Mouse (Mus musculus) Muller cell, postnatal 12 days (primary cell): Measurements from ENCODE around the gene Rnf113a2.
A peak's percentile ranks its signal among the peaks of the same experiment; 100 is the strongest.

Experiments
- DNase-seq: peaks from one replicate; pipeline ENCODE4 v3.0.0-alpha.2; 2015; ENCODE audit errors: inconsistent ontology term

The Rnf113a2 gene

GRCm38 (mm10) chr12:84416834-84417604 lies at the start of gene Rnf113a2:
Rnf113a2 (plus strand) TSS chr12:84417196.
- peak; percentile 87 for DNase-seq

- DNase-seq: no peak
Observed at GRCm38 (mm10) chr12:84371647-84372046, 45.3 kb upstream of the Rnf113a2 start.

- DNase-seq: no peak
Observed at GRCm38 (mm10) chr12:84373831-84374481, 43.0 kb upstream of the Rnf113a2 start.

- no peak for DNase-seq
Observed at GRCm38 (mm10) chr12:84382369-84382768, 34.6 kb upstream of the Rnf113a2 start.

DNA sequence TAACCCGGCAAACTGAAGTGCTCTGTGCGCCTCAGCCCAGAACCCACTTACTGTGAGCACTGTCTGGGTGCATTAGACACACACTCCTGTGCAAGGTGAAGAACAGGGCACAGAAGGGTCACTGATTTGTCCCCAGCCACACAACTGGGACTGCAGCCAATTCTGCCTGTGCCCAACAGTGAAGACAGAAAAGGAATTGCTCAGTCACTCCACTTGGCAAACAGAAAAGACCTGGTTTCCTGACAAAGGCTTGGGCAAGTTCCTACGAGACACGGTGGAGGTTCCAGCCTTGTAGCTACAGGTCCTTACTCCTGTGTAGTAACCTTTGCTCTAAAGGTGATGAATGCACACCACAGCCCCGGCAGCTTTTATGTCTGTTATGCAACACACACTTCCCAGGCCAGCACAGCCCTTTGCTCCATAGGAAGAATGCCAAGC lies 32.3 kb upstream of the Rnf113a2 start:
- peak; percentile 83 for DNase-seq

- DNase-seq: no peak
Observed at GRCm38 (mm10) chr12:84385408-84385807, 31.6 kb upstream of the Rnf113a2 start.

GRCm38 (mm10) chr12:84388097-84388496 lies 28.9 kb upstream of the Rnf113a2 start:
- no peak for DNase-seq

GRCm38 (mm10) chr12:84388774-84389400 lies 28.1 kb upstream of the Rnf113a2 start:
- no peak for DNase-seq

DNA sequence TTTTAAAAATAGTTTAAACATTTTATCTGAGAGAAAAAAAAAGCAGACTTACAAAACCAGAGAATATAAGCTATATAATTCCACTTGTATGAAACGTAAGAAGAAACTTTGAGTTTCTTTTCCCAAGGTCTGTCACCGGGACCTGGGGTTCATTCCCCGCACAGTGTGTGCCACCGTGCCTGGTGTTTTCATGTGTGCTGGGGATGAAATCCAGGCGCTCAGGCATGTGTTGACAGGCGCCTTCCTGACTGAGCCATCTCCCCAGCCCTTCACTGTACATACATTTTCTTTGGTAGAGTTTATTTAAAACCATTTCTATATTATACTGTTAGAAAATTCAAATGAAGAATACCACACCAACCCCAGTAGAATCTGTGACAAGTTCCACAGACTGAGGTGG lies 26.7 kb upstream of the Rnf113a2 start:
- no peak for DNase-seq

DNA sequence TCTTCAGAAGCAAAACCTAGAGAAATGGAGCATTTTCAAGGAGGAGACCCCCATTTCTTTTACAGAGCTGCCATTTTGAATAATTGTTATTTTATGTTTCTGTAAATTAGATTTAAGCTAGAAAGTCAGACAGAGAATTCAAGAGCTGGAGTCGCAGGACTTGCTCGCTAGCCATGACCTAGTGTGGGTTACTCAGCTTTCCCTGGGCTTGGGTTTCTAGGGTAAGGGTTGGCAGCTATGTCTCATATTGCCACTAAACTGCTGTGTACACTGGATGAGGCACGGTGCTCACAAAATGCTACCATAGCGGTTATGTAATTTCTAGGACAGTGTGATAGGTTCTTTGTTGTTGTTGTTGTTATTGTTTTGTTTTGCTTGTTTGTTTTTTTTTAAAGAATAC lies 24.3 kb upstream of the Rnf113a2 start:
- no peak for DNase-seq

GRCm38 (mm10) chr12:84393847-84394246 lies 23.1 kb upstream of the Rnf113a2 start:
- DNase-seq: no peak

- DNase-seq: no peak
Observed at GRCm38 (mm10) chr12:84396947-84397679, 19.9 kb upstream of the Rnf113a2 start.

- no peak for DNase-seq
Observed at GRCm38 (mm10) chr12:84397685-84398084, 19.3 kb upstream of the Rnf113a2 start.

- DNase-seq: no peak
Observed at GRCm38 (mm10) chr12:84398629-84399028, 18.4 kb upstream of the Rnf113a2 start.

- DNase-seq: no peak
Observed at GRCm38 (mm10) chr12:84399135-84399534, 17.9 kb upstream of the Rnf113a2 start.

DNA sequence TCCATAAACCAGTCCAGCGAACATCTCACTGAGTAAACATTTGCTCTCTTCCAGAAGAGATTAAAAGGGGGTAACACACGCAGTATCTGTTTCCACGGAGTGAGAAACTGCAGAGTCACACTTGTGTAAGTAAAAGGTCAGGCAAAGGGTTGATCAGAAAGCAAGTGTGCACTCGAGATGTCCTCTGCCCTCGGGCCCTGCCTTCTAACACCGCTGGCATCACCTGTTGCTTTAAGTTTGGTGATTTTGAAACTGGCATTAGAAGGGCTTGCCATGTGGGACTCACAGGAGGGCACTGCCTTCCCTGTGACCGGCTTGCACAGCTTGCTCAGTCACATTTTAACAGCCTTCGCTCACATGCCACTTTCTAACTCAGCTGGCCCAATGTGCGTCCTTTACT lies 17.3 kb upstream of the Rnf113a2 start:
- DNase-seq: no peak

GRCm38 (mm10) chr12:84400068-84400467 lies 16.9 kb upstream of the Rnf113a2 start:
- DNase-seq: no peak

DNA sequence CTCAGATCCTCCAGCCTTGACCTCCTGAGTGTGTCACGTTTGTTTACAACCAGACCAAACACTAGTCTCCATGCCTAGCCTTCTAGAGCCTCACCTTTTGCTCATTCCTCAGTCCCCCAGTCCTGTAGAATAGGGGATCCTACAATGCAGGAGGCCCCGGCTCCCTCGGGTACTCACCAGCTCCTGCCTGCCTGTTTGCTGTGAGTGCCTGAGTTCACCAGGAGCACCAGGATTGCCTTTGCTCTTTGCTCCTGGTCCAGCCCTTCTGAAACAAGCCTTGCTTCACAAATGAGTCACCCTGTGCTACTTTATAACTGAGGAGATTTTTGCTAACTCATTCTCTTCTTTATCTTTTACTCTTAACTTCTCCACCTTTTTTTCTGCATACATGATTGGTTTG lies 16.3 kb upstream of the Rnf113a2 start:
- DNase-seq: no peak

GRCm38 (mm10) chr12:84402923-84403322 lies 14.1 kb upstream of the Rnf113a2 start:
- no peak for DNase-seq

DNA sequence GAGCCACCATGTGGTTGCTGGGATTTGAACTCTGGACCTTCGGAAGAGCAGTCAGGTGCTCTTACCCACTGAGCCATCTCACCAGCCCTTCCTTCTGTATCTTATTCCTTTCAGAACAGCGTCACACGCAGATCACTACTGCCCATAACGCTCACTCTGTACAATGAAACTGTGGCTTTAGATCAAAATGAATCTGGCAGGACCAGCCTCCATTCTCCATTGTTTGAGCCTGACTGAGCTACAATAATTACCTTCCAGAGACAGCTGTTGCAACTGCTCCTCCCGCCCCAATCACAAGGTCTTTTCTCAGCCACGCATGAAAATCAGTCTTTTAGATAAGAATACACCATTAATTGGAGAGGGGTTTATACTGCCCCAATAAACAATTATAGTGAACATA lies 12.5 kb upstream of the Rnf113a2 start:
- DNase-seq: peak; percentile 71

DNA sequence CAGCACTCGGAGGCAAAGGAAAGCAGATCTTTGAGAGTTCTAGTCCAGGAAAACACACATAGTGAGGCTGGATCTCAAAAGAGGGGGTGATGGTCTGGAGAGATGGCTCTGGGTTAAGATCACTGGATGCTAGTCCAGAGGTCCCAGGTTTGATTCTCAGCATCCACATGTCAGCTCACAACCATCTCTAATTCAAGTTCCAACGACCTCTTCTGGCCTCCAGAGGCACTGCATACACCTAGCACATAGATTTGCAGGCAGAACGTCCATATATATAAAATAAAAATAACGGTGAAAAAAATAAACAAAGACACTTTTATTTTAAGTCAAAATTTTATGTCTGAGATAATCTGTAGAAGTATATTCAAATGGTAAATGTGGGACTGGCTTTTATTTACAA lies 9.7 kb upstream of the Rnf113a2 start:
- DNase-seq: no peak
